Mouse (Mus musculus) lung, postnatal 14 days (tissue): Measurements from ENCODE around the gene Slc6a16.

Experiments
- DNase-seq: peaks from one replicate; pipeline ENCODE4 v3.0.0; 2021

Gene Slc6a16

GRCm38 (mm10) chr7:45315182-45315701, 74.4 kb downstream of the Slc6a16 start:
- no peak for DNase-seq

GRCm38 (mm10) chr7:45316536-45316935, 75.7 kb downstream of the Slc6a16 start:
- DNase-seq = no peak

- DNase-seq = no peak
Measured at GRCm38 (mm10) chr7:45322245-45322644, 81.4 kb downstream of the Slc6a16 start.
